Mouse (Mus musculus) embryonic facial prominence, embryonic 15.5 days (tissue): ENCODE measurements around the gene Pip5k1a. TPM values are rescaled to one million over a fixed set of nuclear protein-coding genes. Genes with fewer than 3 reads are reported as not detected.
A peak's percentile ranks its signal among the peaks of the same experiment; 100 is the strongest.
"Not testable (repeated sequence)": the region's sequence is repeated elsewhere in the genome, so short reads cannot be mapped to it uniquely, and the experiment has no call there.

Experiments
- ATAC-seq: fragments of 200-750 bp; cut with Nextera tagmentation; 2 replicates; pipeline ENCODE4 v1.8.0; 2017; ENCODE audit warnings: low read depth, moderate TSS enrichment; ENCODE audit not compliant: insufficient number of reproducible peaks, low FRiP score, low TSS enrichment
- H3K27ac ChIP-seq: fragments of 300-500 bp; sonication (generic); replicated peaks from 2 replicates; pipeline ENCODE4 v1.5.1; 2015; ENCODE audit warnings: mild to moderate bottlenecking, inconsistent platforms
- H3K27me3 ChIP-seq: fragments of 300-500 bp; sonication (generic); 2 replicates; pipeline ENCODE4 v1.6.1; 2015; ENCODE audit warnings: inconsistent platforms
- H3K36me3 ChIP-seq: fragments of 300-500 bp; sonication (generic); 2 replicates; pipeline ENCODE4 v1.6.1; 2015; ENCODE audit warnings: mild to moderate bottlenecking, inconsistent platforms
- H3K4me1 ChIP-seq: fragments of 300-500 bp; sonication (generic); 2 replicates; pipeline ENCODE4 v1.6.1; 2015; ENCODE audit warnings: inconsistent platforms
- H3K4me2 ChIP-seq: fragments of 300-500 bp; sonication (generic); replicated peaks from 2 replicates; pipeline ENCODE4 v1.6.1; 2015; ENCODE audit warnings: mild to moderate bottlenecking, inconsistent platforms
- H3K4me3 ChIP-seq: fragments of 300-500 bp; sonication (generic); replicated peaks from 2 replicates; pipeline ENCODE4 v1.5.1; 2015; ENCODE audit warnings: mild to moderate bottlenecking, inconsistent platforms
- H3K9ac ChIP-seq: fragments of 300-500 bp; sonication (generic); 2 replicates; pipeline ENCODE4 v1.6.1; 2015; ENCODE audit warnings: inconsistent platforms
- H3K9me3 ChIP-seq: fragments of 300-500 bp; sonication (generic); replicated peaks from 2 replicates; pipeline ENCODE4 v1.6.1; 2016; ENCODE audit warnings: inconsistent platforms
- WGBS: fragments of 180-500 bp; shearing (Covaris S2); methylation state at CpG from one replicate; pipeline ENCODE4 v1.1.7; 2015; 5-methylcytosine and 5-hydroxymethylcytosine counted together
- polyA plus RNA-seq: library from polyadenylated mRNA; unstranded; fragments of >200 nt; fragmentation: Nextera tagmentation; extraction: Ambion mirVana; gene quantifications from 2 replicates; pipeline ENCODE4 v1.2.1, GENCODE M21; 2015

Pip5k1a gene
- polyA plus RNA-seq, 1 experiment from 2014 or later: 22.3 TPM

GRCm38 (mm10) chr3:95110911-95111726 is 4.4 kb upstream of the Pip5k1a start, which contains the start of gene Vps72:
Gene Vps72 (plus strand): TSS chr3:95111022.
- no peaks in the 10 kb centered on the region for H3K9me3 ChIP-seq
- peaks cover 18% of the 10 kb centered on the region for H3K4me1 ChIP-seq
- peak; percentile 69 for ATAC-seq
- peak within 1 kb of the TSS; percentile 98 for H3K27ac ChIP-seq
- peak within 1 kb of the TSS; percentile 81 for H3K4me3 ChIP-seq
- H3K27me3 ChIP-seq: no peaks in the 10 kb centered on the region
- H3K36me3 ChIP-seq: peaks cover 17% of the 10 kb centered on the region
- peak within 1 kb of the TSS; percentile 54 for H3K4me2 ChIP-seq
- under 1% methylated on average over 54 of the region's 54 CpGs for WGBS
- peak within 1 kb of the TSS; percentile 85 for H3K9ac ChIP-seq

GRCm38 (mm10) chr3:95107898-95108297 is 1.2 kb upstream of the Pip5k1a start:
- H3K4me1 ChIP-seq: peaks cover 23% of the 10 kb centered on the region
- ATAC-seq: no peak
- H3K36me3 ChIP-seq: no peaks in the 10 kb centered on the region
- H3K9ac ChIP-seq: no peak overlapping the region
- H3K4me2 ChIP-seq: no peak overlapping the region
- no peaks in the 10 kb centered on the region for H3K9me3 ChIP-seq
- no peak overlapping the region for H3K4me3 ChIP-seq
- no peaks in the 10 kb centered on the region for H3K27me3 ChIP-seq
- WGBS: 58% methylated on average over 2 of the region's 2 CpGs
- H3K27ac ChIP-seq: no peak overlapping the region

- not testable (repeated sequence) for H3K36me3 ChIP-seq, H3K27me3 ChIP-seq, ATAC-seq, H3K27ac ChIP-seq, H3K9me3 ChIP-seq, H3K9ac ChIP-seq
- H3K4me3 ChIP-seq: peak overlapping the region; percentile 96
- H3K4me1 ChIP-seq: peaks cover 17% of the 10 kb centered on the region
- peak overlapping the region; percentile 65 for H3K4me2 ChIP-seq
Measured at GRCm38 (mm10) chr3:95107308-95107707, 578 bp upstream of the Pip5k1a start.

GRCm38 (mm10) chr3:95105586-95106337 is 968 bp downstream of the Pip5k1a start:
- Histone ChIP-seq H3K9me3 (no peaks in the 10 kb centered on the region), H3K27me3 (no peaks in the 10 kb centered on the region), H3K4me2 (peak overlapping the region; percentile 72), H3K36me3 (no peaks in the 10 kb centered on the region), H3K4me3 (peak overlapping the region; percentile 96), H3K9ac (peak overlapping the region; percentile 96), H3K4me1 (peaks cover 11% of the 10 kb centered on the region), H3K27ac (peak overlapping the region; percentile 88)
- no peak; the same call in 1 of the 2 replicates for ATAC-seq
- 0% methylated on average over 16 of the region's 16 CpGs for WGBS

GRCm38 (mm10) chr3:95105121-95105520 is 1.6 kb downstream of the Pip5k1a start:
- Histone ChIP-seq H3K27me3 (no peaks in the 10 kb centered on the region), H3K9me3 (no peaks in the 10 kb centered on the region), H3K4me2 (peak overlapping the region; percentile 72), H3K9ac (peak overlapping the region; percentile 96; the same call in 1 of the 2 replicates), H3K4me1 (peaks cover 9% of the 10 kb centered on the region), H3K4me3 (peak overlapping the region; percentile 96), H3K27ac (no peak overlapping the region), H3K36me3 (no peaks in the 10 kb centered on the region)
- WGBS: 46% methylated on average over 4 of the region's 4 CpGs
- no peak for ATAC-seq

GRCm38 (mm10) chr3:95100854-95101253 is 5.9 kb downstream of the Pip5k1a start:
- H3K4me3 ChIP-seq: no peak overlapping the region
- WGBS: 25% methylated on average over 2 of the region's 2 CpGs
- ATAC-seq: no peak
- H3K4me2 ChIP-seq: no peak overlapping the region
- no peak overlapping the region for H3K9ac ChIP-seq
- no peaks in the 10 kb centered on the region for H3K27me3 ChIP-seq
- no peak overlapping the region for H3K27ac ChIP-seq
- no peaks in the 10 kb centered on the region for H3K9me3 ChIP-seq
- H3K36me3 ChIP-seq: peaks cover 9% of the 10 kb centered on the region
- peaks cover 9% of the 10 kb centered on the region for H3K4me1 ChIP-seq

- H3K27me3 ChIP-seq: no peaks in the 10 kb centered on the region
- WGBS: 93% methylated on average over 1 of the region's 1 CpGs
- ATAC-seq: no peak
- no peak overlapping the region for H3K4me2 ChIP-seq
- H3K9ac ChIP-seq: no peak overlapping the region
- no peak overlapping the region for H3K4me3 ChIP-seq
- no peak overlapping the region for H3K27ac ChIP-seq
- peaks cover 4% of the 10 kb centered on the region; the same call in 1 of the 2 replicates for H3K36me3 ChIP-seq
- H3K9me3 ChIP-seq: no peaks in the 10 kb centered on the region
- no peaks in the 10 kb centered on the region for H3K4me1 ChIP-seq
Measured at GRCm38 (mm10) chr3:95088071-95088470, 18.7 kb downstream of the Pip5k1a start.

GRCm38 (mm10) chr3:95071606-95072005 is 35.1 kb downstream of the Pip5k1a start:
- Histone ChIP-seq H3K4me2 (no peak overlapping the region), H3K9ac (no peak overlapping the region), H3K4me3 (no peak overlapping the region), H3K36me3 (peaks cover 80% of the 10 kb centered on the region), H3K9me3 (no peaks in the 10 kb centered on the region), H3K27ac (no peak overlapping the region), H3K27me3 (no peaks in the 10 kb centered on the region), H3K4me1 (no peaks in the 10 kb centered on the region)
- 88% methylated on average over 2 of the region's 2 CpGs for WGBS
- ATAC-seq: no peak

GRCm38 (mm10) chr3:95066570-95066969 is 40.2 kb downstream of the Pip5k1a start:
- peaks cover 88% of the 10 kb centered on the region for H3K36me3 ChIP-seq
- H3K4me3 ChIP-seq: no peak overlapping the region
- no peaks in the 10 kb centered on the region for H3K9me3 ChIP-seq
- H3K27me3 ChIP-seq: no peaks in the 10 kb centered on the region
- WGBS: 76% methylated on average over 11 of the region's 11 CpGs
- no peak overlapping the region for H3K27ac ChIP-seq
- no peaks in the 10 kb centered on the region for H3K4me1 ChIP-seq
- no peak overlapping the region for H3K4me2 ChIP-seq
- ATAC-seq: no peak
- no peak overlapping the region for H3K9ac ChIP-seq

GRCm38 (mm10) chr3:95066095-95066494 is 40.6 kb downstream of the Pip5k1a start:
- Histone ChIP-seq H3K9ac (no peak overlapping the region), H3K4me2 (no peak overlapping the region)
- 88% methylated on average over 6 of the region's 6 CpGs for WGBS

GRCm38 (mm10) chr3:95065553-95065952 is 41.2 kb downstream of the Pip5k1a start:
- no peak overlapping the region for H3K27ac ChIP-seq
- no peaks in the 10 kb centered on the region for H3K27me3 ChIP-seq
- no peak overlapping the region for H3K4me3 ChIP-seq
- H3K4me2 ChIP-seq: no peak overlapping the region
- ATAC-seq: no peak
- H3K9ac ChIP-seq: no peak overlapping the region
- H3K4me1 ChIP-seq: no peaks in the 10 kb centered on the region
- 89% methylated on average over 1 of the region's 1 CpGs for WGBS
- peaks cover 88% of the 10 kb centered on the region for H3K36me3 ChIP-seq
- no peaks in the 10 kb centered on the region for H3K9me3 ChIP-seq

More at GRCm38 (mm10) chr3:95066095-95066494, 40.6 kb downstream of the Pip5k1a start:
- no peaks in the 10 kb centered on the region for H3K27me3 ChIP-seq
- peaks cover 88% of the 10 kb centered on the region for H3K36me3 ChIP-seq
- no peak overlapping the region for H3K4me3 ChIP-seq
- ATAC-seq: no peak
- H3K4me1 ChIP-seq: no peaks in the 10 kb centered on the region
- no peaks in the 10 kb centered on the region for H3K9me3 ChIP-seq
- no peak overlapping the region for H3K27ac ChIP-seq
